Mouse (Mus musculus): ENCODE measurements around the gene Muc15.

- TF ChIP-seq POLR2A (IDR thresholded peaks at IDR 0.05; ENCODE audit: borderline replicate concordance, extremely low read depth, insufficient read depth, insufficient read length, poor library complexity, severe bottlenecking) (no peak), CTCF (IDR thresholded peaks at IDR 0.05; ENCODE audit: borderline replicate concordance, extremely low read depth, insufficient read depth, insufficient read length) (no peak)
These were observed 16.1 kb downstream of the Muc15 start for GRCm38 (mm10) chr2:110737236-110737635.

All from brain, embryonic 14.5 days (tissue).